ENCODE assay signal across 13 mouse cellular contexts in the genomic region with DNA sequence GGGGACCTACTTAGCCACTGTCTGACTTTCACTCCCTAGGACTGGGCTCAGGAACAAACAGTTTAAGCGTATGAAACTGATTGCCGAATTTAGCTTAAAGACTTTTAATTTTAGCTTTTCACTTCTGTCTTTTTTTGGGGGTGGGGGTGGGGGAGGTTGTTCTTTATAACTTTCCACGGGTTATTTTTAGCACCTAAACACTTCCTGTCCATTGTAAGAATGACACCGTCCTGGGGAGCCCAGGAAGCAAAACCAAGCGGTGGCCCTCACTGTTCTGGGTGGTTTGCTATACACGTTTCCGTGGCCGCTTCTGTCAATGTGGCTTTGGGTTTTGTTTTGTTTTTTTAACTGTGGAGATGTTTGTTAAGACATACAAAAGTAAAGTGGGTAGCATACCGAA. TPM values are rescaled to one million over a fixed set of nuclear protein-coding genes. Genes with fewer than 3 reads are reported as not detected.
DNase-seq lines count a peak whose midpoint lies in the region; ATAC-seq and TF ChIP-seq lines count a peak whose summit lies in the region.
"Had no signal": no experiment of that assay in that cellular context is flagged by ENCODE, and none has a peak within 500 bp of the region (broad histone marks: within the 10 kb centered on the region; RNA-seq: fewer than 3 reads in every experiment).

No protein-coding gene starts in this region.

- WGBS in kidney, adult 2 months = 58% methylated on average over 9 of the region's 9 CpGs

- H3K4me1 ChIP-seq in kidney, adult 2 months (ENCODE audit: control insufficient read depth, insufficient read depth, low read length) = no peaks in the 10 kb centered on the region
- H3K4me1 ChIP-seq: liver, embryonic 13.5 days had no signal

- TF ChIP-seq POLR2A in kidney, adult 2 months (IDR thresholded peaks at IDR 0.05; ENCODE audit: low read depth, low read length) = no peak

- H3K27ac ChIP-seq in kidney, adult 2 months (ENCODE audit: insufficient read depth, low read depth, low read length) = 0 out of 2 replicates have a peak overlapping the region, but pooled peaks have one; percentile 37
- H3K27ac ChIP-seq: hindbrain, postnatal 0 days; kidney, embryonic 15.5 days; liver, embryonic 13.5 days had no signal

- no peaks in the 10 kb centered on the region for H3K27me3 ChIP-seq in kidney, adult 2 months (replicated peaks; ENCODE audit: control insufficient read depth, insufficient read depth, low read length)
- H3K27me3 ChIP-seq: kidney, embryonic 15.5 days; liver, embryonic 13.5 days had no signal

- peak; percentile 57; the same call in 1 of the 2 replicates for ATAC-seq in monocyte, adult 5-6 weeks (replicated peaks; ENCODE audit: insufficient number of reproducible peaks, low FRiP score, low TSS enrichment, poor library complexity, severe bottlenecking)
- ATAC-seq: hindbrain, postnatal 0 days had no signal

- no peak for DNase-seq in kidney, adult 2 months
- DNase-seq in kidney, postnatal 25 days = no peak
- DNase-seq in CD4-positive helper T cell, adult 2 months (ENCODE audit: low read depth, low spot score) = peak; percentile 59
- peak; percentile 35 for DNase-seq in T-cell, adult 2 months (ENCODE audit: low spot score)
- DNase-seq in cerebellum, adult 18-20 months = no peak
- no peak for DNase-seq in c-Kit-positive CD71-positive TER-119-positive erythroid progenitor cells, embryonic 14.5 days (ENCODE audit: low spot score)
- DNase-seq: adrenal gland, postnatal 25 days; cerebellum, adult 11-12 months; liver, embryonic 13.5 days; lung, postnatal 4 days had no signal

- H3K4me3 ChIP-seq in kidney, adult 2 months (ENCODE audit: insufficient read depth, low read depth, low read length) = no peak overlapping the region
- H3K4me3 ChIP-seq: kidney, embryonic 15.5 days; liver, embryonic 13.5 days had no signal

- H3K36me3 ChIP-seq in kidney, adult 2 months (ENCODE audit: control insufficient read depth, insufficient read depth, low read length) = no peaks in the 10 kb centered on the region
- H3K36me3 ChIP-seq: kidney, embryonic 15.5 days; liver, embryonic 13.5 days had no signal

- no peak for TF ChIP-seq CTCF in kidney, adult 2 months (conservative IDR thresholded peaks at IDR 0.05; ENCODE audit: insufficient read depth, insufficient read length, low read depth, low read length)

RNA-seq across cellular contexts. Expression of gene Lrmp, which starts 14.5 kb away (rescaled TPM):
- 2.8 and 6.4 TPM in 2 replicates for polyA plus RNA-seq in kidney, adult 2 months (2012; rRNA removed)
- 254 to 293 TPM (median 262 TPM) in 3 replicates for total RNA-seq in monocyte, adult 5-6 weeks (2017)

RNA-seq across cellular contexts. Expression of gene Bcat1, which starts 24.9 kb away (rescaled TPM):
- polyA plus RNA-seq in kidney, adult 2 months (2012; rRNA removed) = 10.0 and 10.2 TPM in 2 replicates
- not detected in 3 replicates for total RNA-seq in monocyte, adult 5-6 weeks (2017)

Comparison
In these comparisons a context has a peak if more than half of its experiments do, and no peak if none do; other contexts are left out.
1. DNase-seq: peak in CD4-positive helper T cell, adult 2 months (single experiment) and T-cell, adult 2 months (single experiment); none in kidney, adult 2 months (single experiment), kidney, postnatal 25 days (0 of 2), cerebellum, adult 18-20 months (0 of 2) and c-Kit-positive CD71-positive TER-119-positive erythroid progenitor cells, embryonic 14.5 days (single experiment).